Mouse (Mus musculus) lung, embryonic 15.5 days (tissue): ENCODE measurements around the gene Cdc123. TPM values are rescaled to one million over a fixed set of nuclear protein-coding genes. Genes with fewer than 3 reads are reported as not detected.

Source experiments
- ATAC-seq: fragments of 200-750 bp; cut with Nextera tagmentation; 2 replicates; pipeline ENCODE4 v1.8.0; 2017; ENCODE audit warnings: moderate number of reproducible peaks, borderline replicate concordance; ENCODE audit not compliant: low FRiP score, low TSS enrichment; ENCODE audit errors: extremely low read depth
- H3K27ac ChIP-seq: fragments of 300-500 bp; sonication (generic); 2 replicates; pipeline ENCODE4 v1.5.1; 2015; ENCODE audit warnings: moderate library complexity, mild to moderate bottlenecking, inconsistent platforms
- H3K27me3 ChIP-seq: fragments of 300-500 bp; sonication (generic); 2 replicates; pipeline ENCODE4 v1.6.1; 2015; ENCODE audit warnings: inconsistent platforms
- H3K36me3 ChIP-seq: fragments of 300-500 bp; sonication (generic); 2 replicates; pipeline ENCODE4 v1.6.1; 2015; ENCODE audit warnings: inconsistent platforms
- H3K4me1 ChIP-seq: fragments of 300-500 bp; sonication (generic); 2 replicates; pipeline ENCODE4 v1.6.1; 2015; ENCODE audit warnings: inconsistent platforms
- H3K4me2 ChIP-seq: fragments of 300-500 bp; sonication (generic); 2 replicates; pipeline ENCODE4 v1.6.1; 2015; ENCODE audit warnings: inconsistent platforms, mild to moderate bottlenecking, moderate library complexity
- H3K4me3 ChIP-seq: fragments of 300-500 bp; sonication (generic); 2 replicates; pipeline ENCODE4 v1.5.1; 2015; ENCODE audit warnings: mild to moderate bottlenecking, inconsistent platforms
- H3K9ac ChIP-seq: fragments of 300-500 bp; sonication (generic); 2 replicates; pipeline ENCODE4 v1.6.1; 2015; ENCODE audit warnings: inconsistent platforms
- H3K9me3 ChIP-seq: fragments of 300-500 bp; sonication (generic); 2 replicates; pipeline ENCODE4 v1.6.1; 2016; ENCODE audit warnings: inconsistent platforms
- WGBS: fragments of 180-500 bp; shearing (Covaris S2); methylation state at CpG from one replicate; pipeline ENCODE4 v1.1.7; 2015; 5-methylcytosine and 5-hydroxymethylcytosine counted together
- polyA plus RNA-seq: library from polyadenylated mRNA; unstranded; fragments of >200 nt; fragmentation: Nextera tagmentation; extraction: Ambion mirVana; gene quantifications from 2 replicates; pipeline ENCODE4 v1.2.1, GENCODE M21; 2015

Gene Cdc123
- polyA plus RNA-seq: 300 and 302 TPM in 2 replicates

DNA sequence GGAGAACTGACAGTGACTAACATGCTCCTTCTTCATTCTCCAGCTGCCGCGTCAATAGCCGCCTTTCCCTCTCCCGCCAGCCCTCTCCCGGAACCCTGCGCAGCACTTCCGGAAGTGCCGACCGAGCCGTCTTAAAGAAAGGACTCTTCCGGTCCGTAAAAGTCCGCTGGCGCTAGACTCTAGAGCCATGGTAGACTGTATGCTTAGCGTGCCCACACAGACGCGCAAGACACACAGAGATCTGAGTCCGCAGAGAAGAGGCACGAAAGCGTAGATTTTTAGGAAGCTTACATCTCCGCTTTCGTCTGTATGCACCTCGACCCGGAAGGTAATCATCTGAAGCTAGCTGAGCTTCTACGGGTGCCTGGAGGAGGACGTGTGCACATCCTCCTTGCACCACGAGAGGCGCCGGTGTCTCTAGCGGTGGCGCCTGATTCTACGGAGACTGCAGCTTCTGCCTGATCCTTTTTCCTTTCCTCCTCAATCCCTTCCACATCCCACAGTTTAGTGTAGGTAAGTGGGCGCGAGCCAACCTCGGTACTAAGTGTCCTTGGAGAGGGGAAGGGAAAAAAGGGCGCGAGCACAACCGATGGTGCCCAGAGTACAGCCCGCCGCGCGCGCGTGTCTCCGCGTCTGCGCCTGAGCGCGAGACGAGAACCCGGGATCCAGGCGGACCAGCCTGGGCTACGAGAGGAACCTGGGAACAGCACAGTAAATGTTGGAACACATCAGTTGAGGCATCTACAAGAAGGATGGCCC lies at the start of gene Cdc123, which contains the start of gene Nudt5:
Gene Cdc123, minus strand, starts transcription at position 292 of the 759 bp plus-strand sequence.
Gene Nudt5, plus strand, starts transcription at position 147 of the 759 bp plus-strand sequence.
- Histone ChIP-seq H3K4me3 (peak within 1 kb of the TSS; percentile 70), H3K9me3 (no peaks in the 10 kb centered on the region), H3K36me3 (peaks cover 25% of the 10 kb centered on the region), H3K4me2 (peak within 1 kb of the TSS; percentile 54), H3K9ac (peak within 1 kb of the TSS; percentile 74), H3K27me3 (no peaks in the 10 kb centered on the region), H3K27ac (peak within 1 kb of the TSS; percentile 90), H3K4me1 (peaks cover 12% of the 10 kb centered on the region)
- WGBS: under 1% methylated on average over 53 of the region's 53 CpGs
- ATAC-seq: peak; percentile 93

DNA sequence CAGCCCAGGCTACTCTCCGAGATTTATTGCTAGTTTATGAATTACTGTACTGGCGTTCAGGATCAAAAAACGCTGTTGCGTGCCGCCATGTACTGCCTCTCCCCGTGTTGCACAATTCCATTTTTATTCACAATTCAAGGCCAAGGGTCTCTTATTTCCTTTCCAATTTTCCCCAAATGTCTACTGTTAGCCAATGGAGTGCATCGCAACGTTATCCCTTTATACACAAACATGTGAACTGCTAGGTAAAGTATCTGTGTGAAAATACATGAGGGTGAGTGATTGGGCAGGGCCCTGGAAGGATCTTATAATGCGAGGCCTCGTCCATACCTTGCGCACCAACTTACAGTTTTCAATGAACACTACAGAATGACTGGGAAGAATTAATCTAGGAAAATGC lies 49.3 kb upstream of the Cdc123 start:
- peaks cover 19% of the 10 kb centered on the region for H3K36me3 ChIP-seq
- peaks cover 14% of the 10 kb centered on the region; the same call in 1 of the 2 replicates for H3K4me1 ChIP-seq
- H3K9ac ChIP-seq: peak overlapping the region; percentile 99
- H3K4me2 ChIP-seq: peak overlapping the region; percentile 73
- ATAC-seq: no peak
- peak overlapping the region; percentile 90 for H3K27ac ChIP-seq
- H3K9me3 ChIP-seq: no peaks in the 10 kb centered on the region
- peak overlapping the region; percentile 94 for H3K4me3 ChIP-seq
- H3K27me3 ChIP-seq: no peaks in the 10 kb centered on the region
- 19% methylated on average over 11 of the region's 11 CpGs for WGBS

DNA sequence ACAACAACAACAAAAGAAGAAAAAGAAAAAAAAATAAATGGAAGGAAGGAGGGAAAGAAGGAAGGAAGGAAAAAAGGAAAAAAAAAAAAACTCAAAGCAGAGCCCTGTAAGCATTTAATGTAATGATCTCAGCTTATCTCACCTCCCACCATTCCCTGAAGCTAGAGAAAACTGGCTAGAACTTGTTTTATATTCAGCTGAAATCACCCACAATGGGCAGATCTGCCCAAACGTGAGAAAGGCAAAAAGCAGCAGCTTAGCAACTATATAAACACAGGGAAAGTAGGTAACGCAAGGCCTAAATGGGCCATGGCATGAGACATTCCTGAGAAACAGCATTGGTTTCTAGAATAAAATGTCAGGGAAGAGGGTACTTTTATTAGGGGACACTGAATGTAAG lies 44.4 kb upstream of the Cdc123 start:
- H3K4me1 ChIP-seq: peaks cover 12% of the 10 kb centered on the region; the same call in 1 of the 2 replicates
- H3K9ac ChIP-seq: no peak overlapping the region
- H3K4me2 ChIP-seq: no peak overlapping the region
- no peak overlapping the region for H3K4me3 ChIP-seq
- H3K36me3 ChIP-seq: peaks cover 54% of the 10 kb centered on the region
- H3K9me3 ChIP-seq: no peaks in the 10 kb centered on the region
- WGBS: 52% methylated on average over 2 of the region's 2 CpGs
- H3K27me3 ChIP-seq: no peaks in the 10 kb centered on the region
- ATAC-seq: no peak
- H3K27ac ChIP-seq: no peak overlapping the region

DNA sequence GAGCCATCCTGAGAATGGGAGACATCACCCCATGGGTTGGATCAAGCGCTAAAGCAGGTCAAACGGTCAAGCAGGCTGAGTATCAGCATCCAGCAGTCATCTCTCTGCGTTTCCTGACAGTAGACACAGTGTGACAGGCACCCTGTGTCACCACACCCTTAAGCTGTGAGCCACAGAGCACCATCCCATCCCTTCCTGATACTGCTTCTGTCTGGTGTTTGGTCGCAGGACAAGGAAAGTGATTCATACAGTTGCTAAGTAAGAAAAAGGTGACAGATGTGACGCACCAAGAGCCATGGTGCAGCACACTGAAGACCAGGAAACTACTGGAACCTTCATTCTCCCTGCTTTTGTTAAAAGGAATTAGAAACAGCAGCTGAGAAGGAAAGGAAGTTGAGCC lies 43.9 kb upstream of the Cdc123 start:
- Histone ChIP-seq H3K27me3 (no peaks in the 10 kb centered on the region), H3K4me2 (no peak overlapping the region), H3K9ac (no peak overlapping the region), H3K27ac (no peak overlapping the region), H3K36me3 (peaks cover 55% of the 10 kb centered on the region), H3K9me3 (no peaks in the 10 kb centered on the region), H3K4me3 (no peak overlapping the region), H3K4me1 (peaks cover 9% of the 10 kb centered on the region; the same call in 1 of the 2 replicates)
- ATAC-seq: no peak
- 79% methylated on average over 5 of the region's 5 CpGs for WGBS

DNA sequence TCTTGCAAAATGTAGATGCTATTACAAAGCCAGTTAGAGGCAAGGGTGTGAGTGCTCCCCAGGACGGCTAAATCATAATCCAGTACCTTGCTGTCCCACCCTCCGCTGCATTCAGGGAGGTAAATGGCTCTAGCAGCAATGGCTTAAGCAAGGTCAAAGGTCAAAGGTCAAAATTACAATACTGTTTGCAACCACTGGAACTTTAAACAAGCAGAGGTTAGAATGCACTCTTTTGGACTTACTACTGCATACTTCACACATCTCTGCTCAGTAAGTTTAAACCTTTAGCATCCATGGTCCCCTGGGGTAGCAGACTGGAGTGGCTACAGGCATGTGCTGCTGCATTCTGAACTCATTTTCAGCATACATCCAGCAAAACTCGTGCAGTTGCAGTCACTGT lies 32.5 kb upstream of the Cdc123 start:
- WGBS: 84% methylated on average over 3 of the region's 3 CpGs
- H3K4me2 ChIP-seq: no peak overlapping the region
- no peaks in the 10 kb centered on the region for H3K27me3 ChIP-seq
- H3K9me3 ChIP-seq: no peaks in the 10 kb centered on the region
- no peaks in the 10 kb centered on the region for H3K4me1 ChIP-seq
- no peak overlapping the region for H3K4me3 ChIP-seq
- no peak overlapping the region for H3K27ac ChIP-seq
- H3K36me3 ChIP-seq: peaks cover 77% of the 10 kb centered on the region
- ATAC-seq: no peak
- no peak overlapping the region for H3K9ac ChIP-seq

DNA sequence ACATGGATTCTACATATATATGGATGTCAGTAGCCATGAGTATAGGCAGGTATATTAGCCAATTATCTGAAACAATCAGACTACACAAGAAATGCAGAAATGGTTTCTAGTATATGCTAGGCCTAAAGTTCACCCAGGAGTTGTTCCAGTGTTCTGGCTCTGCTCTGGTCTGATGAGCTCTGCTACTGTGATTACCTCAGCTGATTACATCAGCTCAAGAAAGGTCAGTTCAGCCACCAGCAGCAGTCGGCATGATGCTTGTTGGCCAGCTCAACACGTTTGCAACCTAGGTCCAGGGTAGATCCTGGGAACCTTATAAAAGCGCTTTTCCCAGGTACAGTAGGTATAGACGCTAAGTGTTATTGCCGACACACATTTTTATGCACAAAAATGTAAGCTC lies 24.8 kb upstream of the Cdc123 start:
- H3K4me3 ChIP-seq: no peak overlapping the region
- H3K9ac ChIP-seq: no peak overlapping the region
- no peaks in the 10 kb centered on the region for H3K4me1 ChIP-seq
- ATAC-seq: no peak
- peaks cover 66% of the 10 kb centered on the region for H3K36me3 ChIP-seq
- 89% methylated on average over 5 of the region's 5 CpGs for WGBS
- H3K27me3 ChIP-seq: no peaks in the 10 kb centered on the region
- no peaks in the 10 kb centered on the region for H3K9me3 ChIP-seq
- H3K4me2 ChIP-seq: no peak overlapping the region
- H3K27ac ChIP-seq: no peak overlapping the region

DNA sequence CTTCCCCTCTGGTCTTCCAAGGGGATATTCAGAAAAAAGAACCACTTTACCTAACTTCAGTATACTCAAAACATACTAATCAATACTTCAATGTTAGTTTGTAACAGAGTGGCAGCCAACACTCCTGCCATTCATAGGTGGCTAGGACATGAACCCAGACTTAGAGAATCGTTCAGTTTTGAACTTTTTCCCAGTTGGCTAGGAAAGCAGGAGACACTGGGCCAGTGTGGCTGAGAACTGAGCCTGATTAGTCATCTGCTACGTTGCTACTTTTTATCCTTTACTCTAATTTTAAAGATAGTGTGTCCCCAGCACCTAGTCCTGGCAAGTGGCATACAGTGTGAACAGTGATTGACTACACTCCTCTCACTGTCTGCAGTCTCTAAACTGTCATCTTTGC lies 22.7 kb upstream of the Cdc123 start:
- H3K4me1 ChIP-seq: no peaks in the 10 kb centered on the region
- H3K27ac ChIP-seq: no peak overlapping the region
- WGBS: 72% methylated on average over 2 of the region's 2 CpGs
- no peaks in the 10 kb centered on the region for H3K9me3 ChIP-seq
- no peaks in the 10 kb centered on the region for H3K27me3 ChIP-seq
- no peak overlapping the region for H3K9ac ChIP-seq
- H3K36me3 ChIP-seq: peaks cover 62% of the 10 kb centered on the region
- no peak overlapping the region for H3K4me2 ChIP-seq
- no peak for ATAC-seq
- no peak overlapping the region for H3K4me3 ChIP-seq

DNA sequence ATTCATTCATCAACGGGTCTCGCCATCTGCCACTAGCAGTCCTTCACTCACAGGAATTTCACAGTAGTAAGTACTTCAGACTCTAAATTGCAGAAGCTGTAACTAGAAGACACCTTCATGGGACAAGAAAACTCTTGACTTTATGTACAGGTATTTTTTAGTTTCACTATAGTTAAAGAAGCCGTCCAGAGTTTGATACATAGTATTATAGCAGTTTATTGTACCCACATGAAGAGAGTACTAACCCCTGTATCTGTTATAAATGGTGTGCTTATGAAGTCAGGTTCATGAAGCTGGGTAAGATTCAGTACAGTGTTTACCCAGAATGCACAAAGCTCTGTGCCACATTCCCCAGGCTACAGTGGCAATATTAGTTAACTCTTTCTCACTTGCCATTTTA lies 17.9 kb upstream of the Cdc123 start, which contains the start of gene Gm13199:
Gene Gm13199, minus strand, starts transcription at position 101 of the 400 bp plus-strand sequence.
- Histone ChIP-seq H3K27ac (no peak within 1 kb of the TSS), H3K4me2 (no peak within 1 kb of the TSS), H3K36me3 (peaks cover 57% of the 10 kb centered on the region), H3K9ac (no peak within 1 kb of the TSS), H3K4me3 (no peak within 1 kb of the TSS), H3K9me3 (no peaks in the 10 kb centered on the region), H3K4me1 (no peaks in the 10 kb centered on the region), H3K27me3 (no peaks in the 10 kb centered on the region)
- 93% methylated on average over 3 of the region's 3 CpGs for WGBS
- no peak for ATAC-seq

DNA sequence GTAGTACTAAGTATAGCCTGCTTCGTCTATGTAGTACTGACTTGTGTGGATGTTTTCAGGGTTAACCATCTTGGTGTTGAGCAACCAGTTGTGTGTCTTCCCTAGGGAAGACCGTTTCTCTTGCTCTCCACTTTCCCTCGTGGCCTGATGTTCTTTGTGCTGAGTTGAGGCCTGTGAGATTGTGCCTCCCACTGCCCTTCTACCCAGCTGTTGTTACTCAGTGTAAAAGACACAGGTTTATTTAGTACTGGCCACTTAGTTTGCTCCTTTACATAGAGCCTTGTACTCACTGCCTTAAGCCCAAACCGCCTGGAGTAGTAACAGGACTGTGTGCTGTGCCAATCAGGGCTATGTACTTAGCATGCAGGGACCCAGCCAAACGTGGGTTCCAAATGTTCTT lies 6.9 kb upstream of the Cdc123 start:
- Histone ChIP-seq H3K4me2 (no peak overlapping the region), H3K9ac (no peak overlapping the region), H3K9me3 (no peaks in the 10 kb centered on the region), H3K4me3 (no peak overlapping the region), H3K27me3 (no peaks in the 10 kb centered on the region), H3K36me3 (peaks cover 13% of the 10 kb centered on the region; the same call in 1 of the 2 replicates), H3K27ac (no peak overlapping the region), H3K4me1 (peaks cover 2% of the 10 kb centered on the region)
- 81% methylated on average over 5 of the region's 5 CpGs for WGBS
- no peak for ATAC-seq

DNA sequence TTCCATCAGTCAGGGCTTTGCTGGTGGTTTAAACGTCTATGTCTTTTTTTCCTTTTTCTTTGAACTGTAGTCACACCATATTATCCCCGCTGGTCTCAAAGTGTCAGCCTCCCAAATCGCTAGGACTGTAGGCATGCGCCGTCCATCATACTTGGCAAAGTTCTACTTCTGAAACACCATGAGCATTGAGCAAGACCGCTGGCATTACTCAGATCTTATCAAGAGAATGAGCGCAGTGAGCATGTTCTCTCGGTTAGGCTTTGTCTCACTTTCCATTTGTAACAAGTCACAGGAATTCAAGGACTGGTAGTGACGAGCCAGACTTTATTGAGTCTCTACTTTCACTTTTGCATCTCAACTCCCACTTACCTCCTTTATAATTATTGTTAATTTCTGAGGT lies 6.2 kb upstream of the Cdc123 start:
- no peak overlapping the region for H3K4me2 ChIP-seq
- H3K27me3 ChIP-seq: no peaks in the 10 kb centered on the region
- H3K4me3 ChIP-seq: no peak overlapping the region
- no peak for ATAC-seq
- no peak overlapping the region for H3K27ac ChIP-seq
- H3K4me1 ChIP-seq: peaks cover 9% of the 10 kb centered on the region
- H3K36me3 ChIP-seq: peaks cover 12% of the 10 kb centered on the region; the same call in 1 of the 2 replicates
- WGBS: 88% methylated on average over 9 of the region's 9 CpGs
- H3K9me3 ChIP-seq: no peaks in the 10 kb centered on the region
- H3K9ac ChIP-seq: no peak overlapping the region

DNA sequence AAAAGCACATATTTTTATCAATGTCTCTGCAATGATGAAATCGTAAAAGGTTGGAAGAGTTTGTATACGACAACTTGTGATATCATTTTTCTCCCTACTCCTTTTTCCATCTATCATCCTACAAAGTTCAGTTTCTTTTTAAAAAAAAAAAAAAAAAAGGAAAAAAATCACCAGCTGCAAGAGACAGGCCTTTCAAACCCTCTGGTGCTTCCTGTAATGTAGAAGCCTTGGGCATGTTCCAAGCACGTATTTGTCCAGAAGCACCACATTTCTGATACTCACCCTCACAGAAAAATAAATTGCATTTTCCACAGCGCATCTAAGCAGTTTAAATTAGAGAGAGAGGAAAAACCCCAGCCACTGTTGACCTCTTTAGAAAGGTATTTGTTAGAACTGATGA lies 862 bp upstream of the Cdc123 start:
- ATAC-seq: no peak
- H3K27ac ChIP-seq: no peak overlapping the region
- peaks cover 12% of the 10 kb centered on the region for H3K4me1 ChIP-seq
- H3K27me3 ChIP-seq: no peaks in the 10 kb centered on the region
- peak overlapping the region; percentile 70 for H3K4me3 ChIP-seq
- no peaks in the 10 kb centered on the region for H3K9me3 ChIP-seq
- H3K36me3 ChIP-seq: peaks cover 18% of the 10 kb centered on the region
- 13% methylated on average over 4 of the region's 4 CpGs for WGBS
- peak overlapping the region; percentile 74 for H3K9ac ChIP-seq
- H3K4me2 ChIP-seq: peak overlapping the region; percentile 54

DNA sequence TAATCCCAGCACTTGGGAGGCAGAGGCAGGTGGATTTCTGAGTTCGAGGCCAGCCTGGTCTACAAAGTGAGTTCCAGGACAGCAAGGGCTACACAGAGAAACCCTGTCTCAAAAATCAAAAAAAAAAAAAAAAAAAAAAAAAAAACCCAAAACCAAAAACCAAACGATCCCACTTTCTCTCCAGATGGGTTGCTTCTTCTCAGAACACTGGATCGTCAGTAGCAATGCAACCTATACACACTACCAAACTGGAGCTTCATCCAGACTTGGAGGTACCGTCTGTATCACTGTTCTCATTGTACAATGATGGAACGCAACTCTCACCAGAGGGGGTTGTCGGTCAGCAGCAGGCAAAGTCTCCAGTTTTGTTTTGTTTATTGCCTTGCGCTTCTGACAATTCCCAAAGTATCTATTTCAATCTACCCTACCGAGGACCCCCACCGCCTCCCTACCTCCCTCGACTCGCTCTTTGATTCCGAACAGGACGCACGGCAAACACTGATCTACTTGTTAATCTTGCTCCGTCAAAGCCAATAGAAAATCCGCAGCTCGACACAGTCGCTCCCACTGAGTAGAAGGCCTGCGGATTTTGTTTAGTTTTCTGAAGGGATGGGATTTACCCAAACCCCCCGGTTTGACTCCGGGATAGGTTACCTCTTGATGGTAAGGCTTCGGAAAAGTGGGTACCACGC lies 637 bp downstream of the Cdc123 start:
- Histone ChIP-seq H3K4me1 (peaks cover 12% of the 10 kb centered on the region), H3K9me3 (no peaks in the 10 kb centered on the region), H3K4me2 (peak overlapping the region; percentile 54), H3K27me3 (no peaks in the 10 kb centered on the region), H3K4me3 (peak overlapping the region; percentile 70), H3K36me3 (peaks cover 32% of the 10 kb centered on the region), H3K9ac (peak overlapping the region; percentile 74), H3K27ac (peak overlapping the region; percentile 90)
- WGBS: 4% methylated on average over 23 of the region's 23 CpGs
- ATAC-seq: 0 out of 2 replicates have a peak, but pooled peaks have one; percentile 1
